Mouse (Mus musculus) megakaryocyte, embryonic 14.5 days (primary cell): ENCODE data around the gene Lrch1.

Experiments
- FLI1 ChIP-seq: IDR thresholded peaks from 2 replicates; pipeline ENCODE4 v1.6.1; 2012; ENCODE audit warnings: low read length, inconsistent platforms, mixed read lengths
- GATA1 ChIP-seq: IDR thresholded peaks from 3 replicates; pipeline ENCODE4 v1.6.1; 2012; ENCODE audit warnings: mixed read lengths, low read length, inconsistent platforms, borderline replicate concordance

- TF ChIP-seq GATA1 (no peak), FLI1 (no peak)
These were observed 238.6 kb downstream of the Lrch1 start for GRCm38 (mm10) chr14:74709054-74709453.
